Mouse (Mus musculus) layer of hippocampus, postnatal 10 days (tissue): Measurements from ENCODE around the gene Klf5. TPM values are rescaled to one million over a fixed set of nuclear protein-coding genes. Genes with fewer than 3 reads are reported as not detected.

Experiments
- total RNA-seq, 2 experiments: library from RNA; stranded (reverse); gene quantifications; 2 replicates each; pipeline ENCODE4 v1.2.3; 2021

Gene Klf5
- total RNA-seq, 2 experiments from 2014 or later: 8.1 to 8.5 TPM

Other genes with a start within 250 kb of the Klf5 start
- 10 to 100 TPM; 12.7 to 15.4 TPM for gene Pibf1, start 199.3 kb upstream of the Klf5 start, total RNA-seq
- 10 to 100 TPM; 28.1 to 29.5 TPM for gene Dis3, start 198.9 kb upstream of the Klf5 start, total RNA-seq